Mouse (Mus musculus): ENCODE data around the gene Phf19. TPM values are rescaled to one million over a fixed set of nuclear protein-coding genes. Genes with fewer than 3 reads are reported as not detected.

The Phf19 gene
- total RNA-seq, 2 experiments from 2014 or later, result 0.68 to 0.82 TPM

GRCm38 (mm10) chr2:34902731-34903130, 11.1 kb downstream of the Phf19 start:
- intact Hi-C loops (cut with DNase I), result no loop called here
- no peak for DNase-seq (ENCODE audit: low spot score in 2 of 2)

DNA sequence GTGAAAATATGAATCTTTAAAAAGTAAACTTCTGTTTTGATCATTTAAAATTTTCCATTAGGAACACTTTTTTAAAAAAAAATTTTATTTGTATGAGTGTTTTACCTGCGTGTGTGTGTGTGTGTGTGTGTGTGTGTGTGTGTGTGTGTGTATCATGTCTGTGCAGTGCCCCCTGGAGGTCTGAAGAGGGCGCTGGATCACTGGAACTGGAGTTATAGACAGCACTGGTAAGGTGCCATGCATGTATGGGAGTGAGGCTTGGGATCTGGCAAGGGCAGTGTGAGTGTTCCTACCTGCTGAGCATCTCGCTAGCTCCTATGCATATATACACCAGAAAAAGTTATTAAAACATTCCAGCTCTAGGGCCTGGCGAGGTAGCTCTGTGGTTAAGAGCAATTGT, 12.1 kb downstream of the Phf19 start:
- intact Hi-C loops (cut with DNase I), result no loop called here
- DNase-seq (ENCODE audit: low spot score in 2 of 2), result no peak

GRCm38 (mm10) chr2:34900412-34900811, 13.4 kb downstream of the Phf19 start:
- DNase-seq (ENCODE audit: low spot score in 2 of 2), result no peak
- intact Hi-C loops (cut with DNase I), result no loop called here

DNA sequence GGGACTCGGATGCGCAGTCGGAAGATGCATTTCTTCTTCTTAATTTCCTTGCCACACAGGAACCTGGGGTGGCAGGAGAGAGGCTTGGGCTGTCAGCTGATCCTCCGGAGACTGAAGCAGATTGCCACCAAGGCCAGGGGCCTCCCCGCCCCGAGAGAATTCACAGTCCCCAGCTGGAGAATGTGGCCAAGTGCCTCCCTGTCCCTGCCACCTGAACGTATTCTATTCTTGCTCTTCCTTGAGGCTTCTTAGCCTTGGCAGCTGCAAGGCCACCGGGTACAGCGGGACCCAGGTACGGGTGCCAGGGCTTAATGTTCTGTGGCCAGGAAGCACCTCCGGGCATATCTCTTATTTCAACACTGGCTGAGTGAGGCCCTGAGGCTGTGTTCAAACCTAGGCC, 14.1 kb downstream of the Phf19 start:
- intact Hi-C loops (cut with DNase I), result no loop called here
- DNase-seq (ENCODE audit: low spot score in 2 of 2), result no peak

GRCm38 (mm10) chr2:34897820-34898219, 16.0 kb downstream of the Phf19 start:
- intact Hi-C loops (cut with DNase I), result no loop called here
- no peak for DNase-seq (ENCODE audit: low spot score in 2 of 2)

- intact Hi-C loops (cut with DNase I), result no loop called here
- DNase-seq (ENCODE audit: low spot score in 2 of 2), result no peak
These were observed 16.9 kb downstream of the Phf19 start for GRCm38 (mm10) chr2:34896821-34897460.

DNA sequence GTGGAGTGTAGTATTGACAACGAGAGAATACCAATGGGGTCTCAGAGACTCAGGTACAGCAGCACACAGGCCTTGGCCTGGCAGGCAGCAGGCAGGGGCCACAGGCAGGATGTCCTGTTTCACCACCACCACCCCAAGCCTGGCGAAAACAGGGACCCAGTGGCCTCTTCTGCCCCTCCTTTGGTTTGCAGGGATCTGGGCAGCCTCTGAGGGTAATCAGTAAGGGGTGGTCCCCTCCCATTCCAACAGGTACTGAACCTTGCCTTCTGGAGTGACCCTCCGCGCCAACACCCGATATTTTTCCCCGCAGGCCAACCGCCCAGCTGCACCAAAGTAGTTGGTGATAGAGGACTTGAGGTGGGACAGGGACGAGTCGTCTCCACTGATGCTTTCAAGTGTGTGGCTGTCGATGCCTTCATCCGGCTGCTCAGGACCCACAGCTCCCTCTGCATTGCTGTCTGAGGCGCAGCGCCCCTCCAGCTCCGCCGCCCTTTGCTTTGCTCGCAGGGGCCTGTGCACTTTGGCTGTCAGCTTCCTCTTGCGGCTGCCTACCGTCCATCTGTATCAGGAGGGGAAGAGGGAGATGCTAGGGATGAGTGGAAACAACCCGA, 18.2 kb downstream of the Phf19 start:
- DNase-seq (ENCODE audit: low spot score in 2 of 2), result no peak
- intact Hi-C loops (cut with DNase I), result no loop called here

- intact Hi-C loops (cut with DNase I), result no loop called here
- no peak for DNase-seq (ENCODE audit: low spot score in 2 of 2)
These were observed 19.9 kb downstream of the Phf19 start for GRCm38 (mm10) chr2:34893950-34894349.

GRCm38 (mm10) chr2:34884186-34884585, 29.6 kb downstream of the Phf19 start:
- intact Hi-C loops (cut with DNase I), result no loop called here

DNA sequence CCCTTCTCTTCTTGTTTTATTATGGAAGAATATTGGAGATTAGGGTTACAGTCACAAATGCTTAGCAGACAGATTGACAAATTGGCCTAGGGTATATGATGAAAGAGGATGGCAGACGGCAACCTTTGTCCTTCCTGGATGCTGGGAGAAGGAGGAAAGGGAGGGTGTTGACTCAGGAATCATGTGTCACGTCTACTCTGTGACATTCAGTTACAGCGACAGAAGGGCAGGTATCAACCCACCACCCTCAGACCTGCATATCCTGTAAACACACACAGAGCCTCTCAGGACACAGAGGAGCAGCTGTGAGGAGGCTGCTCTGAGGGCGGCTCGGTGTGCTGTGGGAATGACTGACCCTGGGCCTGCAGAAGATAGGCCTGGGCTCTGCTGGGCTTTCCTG, 30.6 kb downstream of the Phf19 start:
- intact Hi-C loops (cut with DNase I), result no loop called here
- no peak for DNase-seq (ENCODE audit: low spot score in 2 of 2)

More at GRCm38 (mm10) chr2:34884186-34884585, 29.6 kb downstream of the Phf19 start:
- DNase-seq (ENCODE audit: low spot score in 2 of 2), result no peak

GRCm38 (mm10) chr2:34882757-34883156, 31.1 kb downstream of the Phf19 start:
- DNase-seq (ENCODE audit: low spot score in 2 of 2), result no peak
- intact Hi-C loops (cut with DNase I), result no loop called here

- intact Hi-C loops (cut with DNase I), result no loop called here
- DNase-seq (ENCODE audit: low spot score in 2 of 2), result no peak
These were observed 33.8 kb downstream of the Phf19 start for GRCm38 (mm10) chr2:34880054-34880453.

DNA sequence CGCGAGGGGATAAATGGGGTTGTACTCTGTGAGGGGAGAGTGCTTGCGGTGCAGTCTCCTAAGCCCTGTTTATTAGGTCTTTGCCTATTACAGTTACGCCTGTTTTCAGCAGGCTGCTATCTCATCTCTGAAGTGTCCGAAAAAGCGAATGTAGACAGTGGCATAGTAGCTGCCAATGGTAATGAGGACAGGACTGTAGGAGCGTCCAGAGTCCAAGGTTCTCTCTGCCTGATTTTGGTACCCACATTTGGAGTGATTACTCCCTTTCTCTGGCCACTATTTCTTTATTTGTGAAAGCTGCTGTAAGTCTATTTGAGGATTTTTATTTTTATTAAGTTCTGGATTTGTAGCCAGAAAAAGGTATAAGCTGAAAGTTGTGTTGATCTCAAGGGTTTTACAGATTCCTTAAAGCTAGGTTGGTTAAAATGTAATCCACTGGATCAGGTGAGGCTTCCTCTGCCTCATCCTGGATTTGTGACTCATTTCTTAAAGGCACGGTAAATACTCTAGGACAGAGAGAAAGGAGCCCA, 38.9 kb downstream of the Phf19 start, which contains the start of gene Psmd5:
Gene Psmd5 (minus strand): TSS at position 153 of the 530 bp plus-strand sequence.
- no peak for DNase-seq (ENCODE audit: low spot score in 2 of 2)
- intact Hi-C loops (cut with DNase I), result no loop called here

DNA sequence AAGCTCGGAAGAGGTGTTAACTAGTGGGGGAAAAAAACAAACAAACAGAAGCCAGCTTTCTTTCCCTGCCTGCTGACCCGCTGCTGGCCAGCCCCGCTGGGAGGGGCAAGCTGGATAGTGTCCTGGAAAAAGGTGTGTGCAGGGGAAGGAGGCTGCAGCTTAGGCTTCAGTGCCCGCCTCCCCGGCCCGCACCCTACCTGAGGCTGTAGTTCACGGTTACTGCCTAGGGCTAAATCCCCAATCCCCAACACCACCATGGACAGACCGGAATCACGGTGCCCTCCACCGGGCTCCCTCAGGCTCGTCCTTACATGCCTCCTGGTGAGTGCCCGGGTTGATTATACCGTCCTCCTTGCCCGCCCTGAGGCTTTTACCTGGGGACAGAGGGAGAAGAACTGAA, 39.6 kb downstream of the Phf19 start, which contains the start of gene Cutal:
Gene Cutal (plus strand): TSS at position 126 of the 400 bp plus-strand sequence.
- intact Hi-C loops (cut with DNase I), result no loop called here
- no peak for DNase-seq (ENCODE audit: low spot score in 2 of 2)

GRCm38 (mm10) chr2:34870520-34871474, 43.0 kb downstream of the Phf19 start:
- intact Hi-C loops (cut with DNase I), result loop anchor here (2.0 kb wide), 1 partner anchor 238 kb away; the partner anchor contains the start of gene Cntrl
- peak; percentile 93 to 96 for DNase-seq (ENCODE audit: low spot score in 2 of 2)

- intact Hi-C loops (cut with DNase I), result loop anchor here (2.0 kb wide), 1 partner anchor 239 kb away; the partner anchor contains the start of gene Cntrl
- no peak for DNase-seq (ENCODE audit: low spot score in 2 of 2)
These were observed 44.1 kb downstream of the Phf19 start for GRCm38 (mm10) chr2:34869680-34870079.

- intact Hi-C loops (cut with DNase I), result no loop called here
- DNase-seq (ENCODE audit: low spot score in 2 of 2), result no peak
These were observed 56.1 kb downstream of the Phf19 start for GRCm38 (mm10) chr2:34857728-34858127.

DNA sequence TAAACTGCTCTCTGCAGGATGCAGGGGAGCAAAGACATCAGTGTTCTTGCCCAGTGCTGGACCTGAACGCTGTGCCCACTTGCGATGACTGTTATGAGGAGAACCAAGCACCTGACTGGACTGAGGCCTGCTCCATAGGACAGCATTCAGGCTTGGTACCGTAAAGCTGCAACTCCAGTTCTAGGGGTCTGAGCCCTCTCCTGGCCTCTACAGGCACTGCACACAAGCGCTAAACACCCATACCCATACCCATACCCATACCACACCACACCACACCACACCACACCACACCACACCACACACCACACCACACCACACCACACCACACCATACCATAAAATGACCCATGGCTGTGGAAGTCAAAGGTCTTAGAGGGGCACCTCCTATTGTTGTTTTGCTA, 58.6 kb downstream of the Phf19 start:
- intact Hi-C loops (cut with DNase I), result no loop called here
- DNase-seq (ENCODE audit: low spot score in 2 of 2), result no peak

GRCm38 (mm10) chr2:34847702-34848101, 66.1 kb downstream of the Phf19 start:
- intact Hi-C loops (cut with DNase I), result no loop called here
- DNase-seq (ENCODE audit: low spot score in 2 of 2), result no peak

Data from left cerebral cortex, postnatal 14 days (tissue).